Mouse (Mus musculus) heart, adult 2 months (tissue): Measurements from ENCODE around the gene Tsx. TPM values are rescaled to one million over a fixed set of nuclear protein-coding genes. Genes with fewer than 3 reads are reported as not detected.

Experiments used
- DNase-seq, 2 experiments: peaks; one replicate each; pipeline ENCODE4 v3.0.0; 2021
- H3K27ac ChIP-seq: fragments of 200-600 bp; 2 replicates; pipeline ENCODE4 v1.8.1; 2022
- H3K27me3 ChIP-seq: fragments of 200-500 bp; 2 replicates; pipeline ENCODE4 v1.6.1; 2012; ENCODE audit warnings: mild to moderate bottlenecking, low read length, inconsistent platforms, mixed read lengths; ENCODE audit not compliant: control insufficient read depth, insufficient read depth
- H3K36me3 ChIP-seq: fragments of 200-500 bp; 2 replicates; pipeline ENCODE4 v1.6.1; 2012; ENCODE audit warnings: low read length, inconsistent platforms; ENCODE audit not compliant: control insufficient read depth, insufficient read depth
- H3K4me1 ChIP-seq: fragments of 200-500 bp; 2 replicates; pipeline ENCODE4 v1.6.1; 2011; ENCODE audit warnings: low read length; ENCODE audit not compliant: control insufficient read depth, insufficient read depth
- H3K4me3 ChIP-seq: fragments of 200-600 bp; 2 replicates; pipeline ENCODE4 v1.8.1; 2022
- H3K79me2 ChIP-seq: fragments of 200-500 bp; replicated peaks from 2 replicates; pipeline ENCODE4 v1.6.1; 2012; ENCODE audit warnings: mild to moderate bottlenecking, inconsistent platforms, low read length, moderate library complexity, mixed read lengths; ENCODE audit not compliant: control insufficient read depth, insufficient read depth
- H3K9ac ChIP-seq: fragments of 200-500 bp; 2 replicates; pipeline ENCODE4 v1.6.1; 2012; ENCODE audit warnings: low read depth, mild to moderate bottlenecking, control low read depth, inconsistent platforms, low read length, mixed read lengths
- CTCF ChIP-seq: fragments of 200-600 bp; IDR thresholded peaks from 2 replicates; pipeline ENCODE4 v1.8.1; 2022; ENCODE audit warnings: antibody characterized with exemption, mild to moderate bottlenecking, moderate library complexity
- EP300 ChIP-seq: fragments of 200-500 bp; IDR thresholded peaks from 2 replicates; pipeline ENCODE4 v1.6.1; 2011; ENCODE audit warnings: low read depth, low read length, control low read depth; ENCODE audit not compliant: insufficient read depth
- POLR2A ChIP-seq: fragments of 200-500 bp; IDR thresholded peaks from 2 replicates; pipeline ENCODE4 v1.6.1; 2011; ENCODE audit warnings: mild to moderate bottlenecking, low read depth, low read length, control low read depth; ENCODE audit not compliant: insufficient read depth
- WGBS: fragments of 180-500 bp; shearing (Covaris S2); methylation state at CpG from one replicate; pipeline ENCODE4 v1.1.7; 2018; 5-methylcytosine and 5-hydroxymethylcytosine counted together
- intact Hi-C: fragments of 180-260 bp; cut with DNase I; formaldehyde crosslinking; loops from one replicate; pipeline ENCODE4 v1.15.1; 2025
- polyA plus RNA-seq: library from polyadenylated mRNA; depleted of rRNA; stranded (reverse); fragments of >200 nt; gene quantifications from 2 replicates; pipeline ENCODE4 v1.2.3, GENCODE M21; 2012; rRNA removed
- total RNA-seq, 2 experiments: library from RNA; stranded (reverse); gene quantifications; 2 replicates each; pipeline ENCODE4 v1.2.3; 2021

Tsx gene
- total and polyA plus RNA-seq, 3 experiments, result not detected

DNA sequence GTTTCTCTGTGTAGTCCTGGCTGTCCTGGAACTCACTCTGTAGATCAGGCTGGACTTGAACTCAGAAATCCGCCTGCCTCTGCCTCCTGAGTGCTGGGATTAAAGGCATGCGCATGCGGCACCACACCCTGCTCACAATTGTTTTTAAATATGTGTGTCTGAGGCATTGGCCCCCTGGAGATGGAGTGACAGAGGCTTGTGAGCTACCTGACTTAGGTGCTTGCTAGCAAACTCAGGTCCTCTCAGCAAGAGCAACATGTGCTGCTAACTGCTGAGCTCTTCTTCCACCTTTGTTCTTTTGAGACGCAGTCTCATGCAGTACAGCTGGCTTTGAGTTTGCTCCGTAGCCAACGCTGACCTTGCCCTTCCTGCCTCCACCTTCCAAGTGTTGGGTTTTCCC, 38.5 kb downstream of the Tsx start:
- DNase-seq, result no peak
- no peak overlapping the region for H3K4me3 ChIP-seq
- intact Hi-C loops, result no loop called here
- no peaks in the 10 kb centered on the region for H3K4me1 ChIP-seq
- H3K9ac ChIP-seq, result no peak overlapping the region
- 76% methylated on average over 6 of the region's 6 CpGs for WGBS
- H3K27me3 ChIP-seq, result peaks cover 2% of the 10 kb centered on the region; the same call in 1 of the 2 replicates
- no peaks in the 10 kb centered on the region for H3K79me2 ChIP-seq
- no peak overlapping the region for H3K27ac ChIP-seq
- no peaks in the 10 kb centered on the region for H3K36me3 ChIP-seq
- TF ChIP-seq CTCF (no peak), EP300 (no peak), POLR2A (no peak)

GRCm38 (mm10) chrX:103460056-103460455, 45.8 kb downstream of the Tsx start:
- no peak overlapping the region for H3K27ac ChIP-seq
- no peaks in the 10 kb centered on the region for H3K36me3 ChIP-seq
- intact Hi-C loops, result no loop called here
- no peaks in the 10 kb centered on the region for H3K4me1 ChIP-seq
- no peak overlapping the region for H3K4me3 ChIP-seq
- no peak for TF ChIP-seq POLR2A
- TF ChIP-seq CTCF, result peak; percentile 56
- TF ChIP-seq EP300, result no peak
- no peak for DNase-seq
- 71% methylated on average over 5 of the region's 5 CpGs for WGBS
- no peaks in the 10 kb centered on the region for H3K27me3 ChIP-seq
- H3K9ac ChIP-seq, result no peak overlapping the region
- H3K79me2 ChIP-seq, result no peaks in the 10 kb centered on the region

DNA sequence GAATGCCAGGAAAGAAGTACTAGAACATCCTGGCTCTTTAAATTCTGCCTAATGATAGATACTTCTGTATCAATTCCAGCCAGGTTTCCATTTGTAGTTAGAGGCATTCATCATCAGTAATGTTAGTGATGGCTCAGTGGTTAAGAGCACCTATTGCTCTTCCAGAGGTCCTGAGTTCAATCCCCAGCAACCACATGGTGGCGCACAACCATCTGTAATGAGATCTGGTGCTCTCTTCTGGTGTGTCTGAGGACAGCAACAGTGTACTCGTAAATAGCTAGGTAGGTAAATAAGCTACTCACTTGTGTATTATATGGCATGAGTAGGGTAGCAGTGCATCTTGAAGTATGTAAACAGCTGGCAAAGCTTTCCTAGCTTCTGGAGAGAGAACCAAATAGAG, 54.7 kb downstream of the Tsx start:
- 78% methylated on average over 2 of the region's 2 CpGs for WGBS
- TF ChIP-seq EP300 (no peak), CTCF (peak; percentile 33)

GRCm38 (mm10) chrX:103472346-103472745, 58.1 kb downstream of the Tsx start:
- H3K27me3 ChIP-seq, result no peaks in the 10 kb centered on the region
- no peak for DNase-seq
- intact Hi-C loops, result no loop called here
- TF ChIP-seq CTCF (no peak), EP300 (no peak), POLR2A (no peak)
- no peaks in the 10 kb centered on the region for H3K79me2 ChIP-seq
- no peak overlapping the region for H3K4me3 ChIP-seq
- 73% methylated on average over 3 of the region's 3 CpGs for WGBS
- H3K4me1 ChIP-seq, result no peaks in the 10 kb centered on the region
- no peak overlapping the region for H3K27ac ChIP-seq
- H3K9ac ChIP-seq, result no peak overlapping the region
- H3K36me3 ChIP-seq, result no peaks in the 10 kb centered on the region

More for the DNA sequence above, 54.7 kb downstream of the Tsx start:
- Histone ChIP-seq H3K36me3 (no peaks in the 10 kb centered on the region), H3K9ac (no peak overlapping the region), H3K4me3 (no peak overlapping the region), H3K27me3 (no peaks in the 10 kb centered on the region), H3K27ac (no peak overlapping the region), H3K79me2 (no peaks in the 10 kb centered on the region), H3K4me1 (no peaks in the 10 kb centered on the region)
- intact Hi-C loops, result no loop called here
- no peak for DNase-seq

Other genes starting within 250 kb of the Tsx start
- gene Nap1l2, start 227.8 kb upstream of the Tsx start, total RNA-seq, result not detected
- gene Nap1l2, start 227.8 kb upstream of the Tsx start, polyA plus RNA-seq, result not detected in 2 replicates
- gene Cdx4, start 93.1 kb upstream of the Tsx start, total RNA-seq, result not detected
- gene Cdx4, start 93.1 kb upstream of the Tsx start, polyA plus RNA-seq, result not detected in 2 replicates
- gene Chic1, start 58.0 kb upstream of the Tsx start, total RNA-seq, result under 1 TPM; 0.61 to 0.76 TPM
- gene Chic1, start 58.0 kb upstream of the Tsx start, polyA plus RNA-seq, result 0.21 and 0.64 TPM in 2 replicates
- gene Gm26992, start 7.5 kb downstream of the Tsx start, total RNA-seq, result not detected
- gene Gm26992, start 7.5 kb downstream of the Tsx start, polyA plus RNA-seq, result 0.67 TPM in 1 of 2 replicates, not detected in the other
- not detected for gene Zcchc13, start 216.1 kb downstream of the Tsx start, total RNA-seq
- gene Zcchc13, start 216.1 kb downstream of the Tsx start, polyA plus RNA-seq, result not detected in 2 replicates